Mouse (Mus musculus) embryonic facial prominence, embryonic 12.5 days (tissue): ENCODE data around the gene Kcnc2. TPM values are rescaled to one million over a fixed set of nuclear protein-coding genes. Genes with fewer than 3 reads are reported as not detected.
"Not testable (repeated sequence)": the region's sequence is repeated elsewhere in the genome, so short reads cannot be mapped to it uniquely, and the experiment has no call there.

Experiments used
- ATAC-seq: fragments of 200-750 bp; cut with Nextera tagmentation; 2 replicates; pipeline ENCODE4 v1.8.0; 2017; ENCODE audit not compliant: insufficient number of reproducible peaks, insufficient read depth, low FRiP score, low TSS enrichment
- H3K27ac ChIP-seq: fragments of 300-500 bp; sonication (generic); 2 replicates; pipeline ENCODE4 v1.5.1; 2016; ENCODE audit warnings: mild to moderate bottlenecking
- H3K27me3 ChIP-seq: fragments of 300-500 bp; sonication (generic); 2 replicates; pipeline ENCODE4 v1.6.1; 2016; ENCODE audit warnings: mild to moderate bottlenecking, moderate library complexity
- H3K36me3 ChIP-seq: fragments of 300-500 bp; sonication (generic); 2 replicates; pipeline ENCODE4 v1.6.1; 2016; ENCODE audit warnings: mild to moderate bottlenecking
- H3K4me1 ChIP-seq: fragments of 300-500 bp; sonication (generic); 2 replicates; pipeline ENCODE4 v1.6.1; 2016
- H3K4me2 ChIP-seq: fragments of 300-500 bp; sonication (generic); replicated peaks from 2 replicates; pipeline ENCODE4 v1.6.1; 2016; ENCODE audit warnings: mild to moderate bottlenecking, moderate library complexity
- H3K4me3 ChIP-seq: fragments of 300-500 bp; sonication (generic); 2 replicates; pipeline ENCODE4 v1.5.1; 2016; ENCODE audit warnings: mild to moderate bottlenecking
- H3K9ac ChIP-seq: fragments of 300-500 bp; sonication (generic); 2 replicates; pipeline ENCODE4 v1.6.1; 2016; ENCODE audit warnings: mild to moderate bottlenecking, moderate library complexity
- H3K9me3 ChIP-seq: fragments of 300-500 bp; sonication (generic); 2 replicates; pipeline ENCODE4 v1.6.1; 2016; ENCODE audit warnings: mild to moderate bottlenecking, moderate library complexity
- WGBS: fragments of 180-500 bp; shearing (Covaris S2); methylation state at CpG from one replicate; pipeline ENCODE4 v1.1.7; 2016; 5-methylcytosine and 5-hydroxymethylcytosine counted together
- polyA plus RNA-seq: library from polyadenylated mRNA; unstranded; fragments of >200 nt; fragmentation: Nextera tagmentation; extraction: Ambion mirVana; gene quantifications from 2 replicates; pipeline ENCODE4 v1.2.1, GENCODE M21; 2016

The Kcnc2 gene
- polyA plus RNA-seq = 0.69 and 0.93 TPM in 2 replicates

DNA sequence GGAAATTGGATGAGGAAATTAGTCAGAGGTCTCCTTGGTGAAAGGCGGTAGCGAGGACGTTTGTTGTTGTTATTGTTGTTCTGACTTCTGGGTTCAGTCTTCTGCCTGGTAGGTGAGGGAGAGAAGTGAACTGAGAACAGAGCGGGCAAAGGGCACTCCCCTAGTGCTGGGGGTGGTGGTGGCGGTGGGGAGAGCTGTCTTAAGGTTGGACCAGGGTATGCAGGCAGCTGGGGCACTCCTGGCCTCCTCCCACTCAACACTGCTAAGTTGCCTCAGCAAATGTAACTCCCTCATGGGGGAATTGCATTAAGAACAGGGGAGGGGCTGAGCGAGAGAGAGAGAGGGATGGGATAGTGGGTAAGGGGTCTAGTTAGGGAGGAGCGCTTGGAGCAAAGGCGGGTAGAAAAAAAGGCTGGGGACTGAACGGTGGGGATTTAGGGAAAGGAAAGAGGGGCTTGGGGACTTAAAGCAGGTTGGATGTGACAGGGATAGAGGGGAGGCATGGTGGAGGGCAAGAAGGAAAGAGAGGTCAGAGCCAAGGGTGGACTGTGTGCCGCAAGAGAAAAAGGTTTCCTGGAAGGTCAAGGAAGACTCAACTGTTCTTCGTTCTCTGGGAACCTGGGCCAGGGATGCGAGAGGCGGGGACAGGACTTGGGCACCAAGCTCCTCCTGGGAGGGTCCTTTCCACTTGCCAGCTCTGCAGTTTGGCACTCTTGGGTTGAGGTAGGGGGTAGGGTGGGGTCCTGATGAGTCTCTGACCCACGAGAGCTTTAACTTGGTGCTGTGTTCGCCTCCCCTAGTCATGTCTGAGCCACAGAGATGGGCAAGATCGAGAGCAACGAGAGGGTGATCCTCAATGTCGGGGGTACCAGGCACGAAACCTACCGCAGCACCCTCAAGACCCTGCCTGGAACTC is at the start of gene Kcnc2:
Gene Kcnc2 (plus strand): TSS at position 235 of the 916 bp plus-strand sequence.
- Histone ChIP-seq H3K4me3 (peak within 1 kb of the TSS; percentile 52), H3K4me2 (peak within 1 kb of the TSS; percentile 95), H3K27ac (no peak within 1 kb of the TSS), H3K36me3 (no peaks in the 10 kb centered on the region), H3K27me3 (peaks cover 52% of the 10 kb centered on the region), H3K9ac (peak within 1 kb of the TSS; percentile 61), H3K9me3 (no peaks in the 10 kb centered on the region), H3K4me1 (peaks cover 11% of the 10 kb centered on the region)
- peak; percentile 44; the same call in 1 of the 2 replicates for ATAC-seq
- under 1% methylated on average over 20 of the region's 20 CpGs for WGBS

DNA sequence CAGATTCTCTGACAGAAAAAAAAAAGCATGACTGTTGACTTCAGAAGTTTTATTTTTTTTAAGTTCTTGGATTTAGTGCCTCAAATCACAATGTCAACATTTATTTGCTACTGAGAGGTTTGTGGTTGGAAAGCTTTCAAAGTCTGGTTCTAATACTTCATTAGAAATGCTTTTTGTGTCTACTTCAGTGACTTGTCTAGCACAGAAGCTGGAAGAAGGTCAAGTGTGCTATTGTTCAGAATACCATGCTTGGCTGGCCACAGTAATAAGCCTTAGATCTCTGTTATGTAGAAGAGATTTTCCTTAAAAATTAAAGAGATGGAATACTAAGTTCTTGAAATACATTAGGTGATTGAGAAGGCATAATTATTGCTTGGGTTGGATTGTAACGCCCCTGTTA is 43.8 kb upstream of the Kcnc2 start:
- Histone ChIP-seq H3K27ac (no peak overlapping the region), H3K4me2 (no peak overlapping the region), H3K4me1 (no peaks in the 10 kb centered on the region), H3K4me3 (no peak overlapping the region), H3K36me3 (no peaks in the 10 kb centered on the region), H3K9me3 (no peaks in the 10 kb centered on the region), H3K27me3 (no peaks in the 10 kb centered on the region), H3K9ac (no peak overlapping the region)
- ATAC-seq = no peak
- WGBS = 73% methylated on average over 1 of the region's 1 CpGs

DNA sequence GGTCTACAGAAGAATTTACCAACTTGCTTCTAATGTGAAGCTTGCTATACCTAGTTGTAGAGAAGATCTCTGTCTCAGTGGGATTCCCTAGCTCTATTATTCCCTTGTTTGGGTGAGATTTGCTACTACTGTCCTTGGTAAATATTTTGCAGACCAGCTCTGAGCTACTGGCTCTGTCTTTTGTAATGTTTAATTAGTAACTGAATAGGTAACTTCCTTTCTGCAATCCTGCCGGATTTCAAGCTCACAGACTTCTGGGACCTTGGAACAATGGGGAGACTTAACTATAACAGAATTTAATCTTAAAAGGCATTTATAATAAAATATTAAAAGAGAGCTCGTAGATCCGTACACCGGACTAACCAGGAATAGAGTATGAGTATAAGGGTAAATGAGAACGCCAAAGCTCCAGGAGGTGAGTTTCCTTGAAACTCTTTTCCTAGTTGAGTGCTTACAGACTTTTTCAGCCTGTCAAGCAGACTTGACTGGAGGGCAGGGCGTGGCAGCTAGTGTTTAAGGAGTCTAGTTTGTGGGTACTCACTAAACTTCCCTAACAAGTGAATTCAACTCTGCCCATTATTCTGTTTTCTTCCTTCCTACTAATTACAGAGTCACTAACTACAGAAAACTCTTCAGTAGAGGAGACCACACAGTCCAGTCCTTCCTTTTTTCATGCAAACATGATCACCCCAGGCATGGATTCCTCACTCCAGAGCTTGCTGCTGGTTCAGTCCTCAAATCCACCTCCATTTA is 41.7 kb upstream of the Kcnc2 start:
- ATAC-seq, H3K9me3 ChIP-seq, H3K4me2 ChIP-seq, H3K27ac ChIP-seq, H3K27me3 ChIP-seq, H3K36me3 ChIP-seq, H3K4me3 ChIP-seq, H3K4me1 ChIP-seq, H3K9ac ChIP-seq: not testable (repeated sequence)
- WGBS = 32% methylated on average over 6 of the region's 6 CpGs

DNA sequence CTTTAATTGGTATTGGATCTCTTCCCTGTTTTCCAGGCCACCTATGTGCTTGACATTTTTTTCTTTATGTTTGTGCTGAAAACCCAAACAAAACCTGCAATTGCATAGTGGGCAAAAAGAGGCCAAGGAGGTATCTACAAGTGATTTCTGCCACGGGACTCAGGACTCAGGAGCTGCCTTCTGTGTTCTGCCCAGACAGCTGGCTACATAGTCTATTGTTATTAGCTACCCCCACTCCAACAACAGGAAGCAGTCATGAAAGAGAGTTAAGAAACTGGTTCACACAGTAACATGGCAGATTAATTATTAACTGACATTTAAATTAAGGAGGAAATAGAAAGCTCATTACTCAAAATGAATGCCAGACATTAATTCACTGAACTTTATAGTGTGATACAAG is 38.2 kb upstream of the Kcnc2 start:
- 23% methylated on average over 1 of the region's 1 CpGs for WGBS
- not testable (repeated sequence) for H3K27ac ChIP-seq, H3K36me3 ChIP-seq, H3K4me2 ChIP-seq, H3K9ac ChIP-seq, H3K27me3 ChIP-seq, ATAC-seq, H3K4me3 ChIP-seq, H3K4me1 ChIP-seq, H3K9me3 ChIP-seq

DNA sequence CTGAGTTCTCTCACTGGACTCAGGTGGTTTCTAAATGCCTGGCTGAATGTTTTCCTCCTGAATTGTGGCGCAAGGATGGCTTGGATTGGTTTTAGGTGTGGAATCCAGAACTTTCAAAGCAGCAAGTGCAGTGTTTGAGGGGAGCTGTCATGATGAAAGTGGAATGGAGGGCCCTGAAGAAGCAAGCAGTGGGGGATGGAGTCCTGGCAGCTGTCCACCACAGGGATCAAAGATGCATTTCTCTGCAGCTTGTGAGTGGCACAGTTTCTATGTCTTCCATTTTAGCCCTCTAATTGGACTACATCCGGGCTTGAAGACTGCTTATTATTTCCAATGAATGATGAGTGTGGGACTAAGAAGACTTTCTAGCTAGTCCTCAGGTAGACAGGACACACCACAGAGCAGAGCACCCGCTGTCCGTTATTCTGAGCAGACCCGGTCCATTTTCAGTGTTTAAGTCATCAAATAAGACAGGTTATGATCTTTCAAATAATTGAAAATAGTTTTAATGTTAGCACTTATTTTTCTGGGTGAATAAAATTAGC is 35.5 kb upstream of the Kcnc2 start:
- not testable (repeated sequence) for H3K4me2 ChIP-seq, H3K36me3 ChIP-seq, H3K9me3 ChIP-seq, H3K4me3 ChIP-seq, H3K9ac ChIP-seq, H3K27me3 ChIP-seq, H3K27ac ChIP-seq, ATAC-seq, H3K4me1 ChIP-seq
- 89% methylated on average over 5 of the region's 5 CpGs for WGBS

DNA sequence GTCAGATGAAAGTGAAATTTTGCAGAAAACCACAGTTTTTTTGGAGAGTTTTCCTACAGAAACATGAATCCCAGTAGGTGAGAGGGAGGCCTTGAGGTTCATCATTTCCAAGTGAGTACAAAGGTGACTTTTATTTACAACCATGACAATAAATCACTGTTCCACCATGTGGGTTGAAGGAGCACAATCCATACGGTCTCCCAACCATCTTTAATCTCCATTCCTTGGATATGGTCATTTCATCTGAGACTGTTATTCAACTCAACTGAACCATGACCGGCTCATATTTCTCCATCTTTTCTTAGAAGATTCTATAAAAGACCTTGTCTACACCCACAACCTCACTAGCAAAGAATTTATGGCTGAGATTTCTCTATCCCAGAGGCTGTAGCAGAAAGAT is 22.6 kb upstream of the Kcnc2 start:
- Histone ChIP-seq H3K9me3 (no peaks in the 10 kb centered on the region), H3K9ac (no peak overlapping the region), H3K4me3 (no peak overlapping the region), H3K4me2 (no peak overlapping the region), H3K4me1 (no peaks in the 10 kb centered on the region), H3K27me3 (no peaks in the 10 kb centered on the region), H3K27ac (no peak overlapping the region), H3K36me3 (no peaks in the 10 kb centered on the region)
- no peak for ATAC-seq
- WGBS = 80% methylated on average over 2 of the region's 2 CpGs

DNA sequence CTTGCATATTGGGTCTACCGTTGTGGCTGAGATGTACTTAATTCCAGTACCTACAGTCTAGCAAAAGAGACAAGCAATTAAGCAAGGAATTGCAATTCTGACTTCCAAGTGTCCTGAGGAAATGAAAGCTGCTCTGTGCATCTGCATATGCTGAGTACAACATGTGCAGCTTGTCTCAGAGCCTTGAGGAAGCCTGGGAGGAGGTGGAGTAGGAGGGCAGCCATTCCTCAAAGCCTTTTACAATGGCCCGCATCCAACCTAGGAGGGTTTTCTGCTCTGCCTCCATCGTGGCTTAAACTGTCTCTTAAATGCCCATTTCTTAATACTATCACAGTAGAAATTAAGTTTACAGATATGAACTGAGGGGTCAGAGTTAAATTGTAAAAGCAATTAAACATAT is 7.5 kb upstream of the Kcnc2 start:
- Histone ChIP-seq H3K4me1 (no peaks in the 10 kb centered on the region), H3K36me3 (no peaks in the 10 kb centered on the region), H3K27me3 (peaks cover 6% of the 10 kb centered on the region; the same call in 1 of the 2 replicates), H3K9me3 (no peaks in the 10 kb centered on the region), H3K27ac (no peak overlapping the region), H3K4me3 (no peak overlapping the region), H3K9ac (no peak overlapping the region), H3K4me2 (no peak overlapping the region)
- whole genome bisulfite sequencing = 82% methylated on average over 3 of the region's 3 CpGs
- ATAC-seq = no peak

DNA sequence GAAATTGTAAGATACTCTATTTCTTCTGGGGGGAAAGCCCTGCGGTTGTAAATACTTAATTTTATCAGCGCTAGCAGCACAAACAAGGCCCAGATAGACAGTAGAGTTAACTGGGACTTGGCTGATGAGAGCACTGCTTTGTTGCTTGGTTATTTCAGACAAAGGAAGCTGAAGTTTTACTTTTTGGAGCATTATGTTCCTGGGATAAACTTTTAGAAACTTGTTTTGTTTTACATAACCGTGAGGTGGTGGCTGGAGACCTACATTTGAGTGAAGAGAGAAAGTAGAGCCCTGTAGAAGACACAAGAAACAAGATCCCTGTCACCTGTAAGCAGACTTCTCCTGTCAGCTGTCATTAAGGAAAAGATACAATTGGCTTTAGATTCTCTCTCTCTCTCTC is 1.4 kb upstream of the Kcnc2 start:
- no peak for ATAC-seq
- peaks cover 52% of the 10 kb centered on the region for H3K27me3 ChIP-seq
- WGBS = 65% methylated on average over 3 of the region's 3 CpGs

DNA sequence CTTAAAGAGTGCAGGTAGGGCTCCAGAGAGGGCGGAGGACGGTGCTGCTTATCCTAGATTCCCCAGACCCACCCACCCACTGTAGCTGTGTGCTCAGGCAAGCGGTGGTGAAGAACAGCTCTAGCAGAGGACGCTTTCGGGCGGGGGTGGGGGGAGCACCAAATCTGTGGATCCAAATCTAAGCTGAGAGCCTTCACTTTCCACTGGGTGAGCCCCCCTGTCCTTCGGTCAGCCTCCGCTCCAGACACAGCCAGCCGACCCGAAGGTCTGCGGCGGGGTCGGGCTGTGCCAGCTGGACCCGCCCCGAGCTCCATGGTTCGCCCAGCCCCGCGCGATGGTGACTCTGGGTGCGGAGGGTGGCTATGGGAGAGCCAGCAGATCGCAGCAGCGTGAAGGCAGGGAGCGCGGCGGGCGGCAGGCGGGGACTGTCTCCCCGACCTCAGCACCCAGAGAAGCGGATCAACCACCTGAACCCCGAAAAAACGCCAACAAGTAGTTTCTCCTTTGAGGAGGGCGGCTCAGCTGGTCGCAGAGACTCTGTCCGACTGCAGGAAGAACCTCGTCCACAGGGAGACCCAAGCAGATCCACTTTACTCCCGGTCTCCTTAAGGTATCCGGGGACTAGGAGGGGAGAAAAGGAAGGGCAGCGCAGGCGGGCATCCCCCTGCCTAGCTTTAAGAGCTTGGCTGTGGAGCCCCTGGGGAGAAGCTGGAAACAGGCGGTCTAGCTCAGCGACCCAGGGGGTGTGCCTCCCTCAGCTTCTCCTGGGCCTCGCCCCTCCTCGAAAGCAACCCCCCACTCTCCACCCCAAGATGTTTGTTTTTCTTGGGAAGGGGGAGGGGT is 761 bp upstream of the Kcnc2 start:
- Histone ChIP-seq H3K4me3 (peak overlapping the region; percentile 52), H3K9me3 (no peaks in the 10 kb centered on the region), H3K27ac (no peak overlapping the region), H3K9ac (peak overlapping the region; percentile 61), H3K4me2 (peak overlapping the region; percentile 95), H3K4me1 (peaks cover 11% of the 10 kb centered on the region), H3K27me3 (peaks cover 52% of the 10 kb centered on the region), H3K36me3 (no peaks in the 10 kb centered on the region)
- ATAC-seq = peak; percentile 62
- under 1% methylated on average over 43 of the region's 43 CpGs for WGBS

More for the DNA sequence above, 1.4 kb upstream of the Kcnc2 start:
- H3K9me3 ChIP-seq = no peaks in the 10 kb centered on the region
- H3K4me2 ChIP-seq = peak overlapping the region; percentile 95
- H3K4me3 ChIP-seq = peak overlapping the region; percentile 52
- peaks cover 11% of the 10 kb centered on the region for H3K4me1 ChIP-seq
- no peaks in the 10 kb centered on the region for H3K36me3 ChIP-seq
- no peak overlapping the region; the same call in 1 of the 2 replicates for H3K9ac ChIP-seq
- no peak overlapping the region for H3K27ac ChIP-seq

DNA sequence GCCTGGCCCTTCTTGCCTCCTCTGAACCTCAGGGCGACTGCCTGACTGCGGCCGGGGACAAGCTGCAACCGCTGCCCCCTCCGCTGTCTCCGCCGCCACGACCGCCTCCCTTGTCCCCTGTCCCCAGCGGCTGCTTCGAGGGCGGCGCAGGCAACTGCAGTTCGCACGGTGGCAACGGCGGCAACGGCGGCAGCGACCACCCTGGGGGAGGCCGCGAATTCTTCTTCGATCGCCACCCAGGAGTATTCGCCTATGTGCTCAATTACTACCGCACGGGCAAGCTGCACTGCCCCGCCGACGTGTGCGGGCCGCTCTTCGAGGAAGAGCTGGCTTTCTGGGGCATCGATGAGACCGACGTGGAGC is 863 bp downstream of the Kcnc2 start:
- WGBS = under 1% methylated on average over 36 of the region's 36 CpGs
- Histone ChIP-seq H3K27ac (no peak overlapping the region), H3K4me1 (peaks cover 11% of the 10 kb centered on the region), H3K9ac (no peak overlapping the region), H3K9me3 (no peaks in the 10 kb centered on the region), H3K36me3 (no peaks in the 10 kb centered on the region), H3K4me2 (peak overlapping the region; percentile 95), H3K4me3 (peak overlapping the region; percentile 52), H3K27me3 (peaks cover 52% of the 10 kb centered on the region)
- ATAC-seq = no peak

DNA sequence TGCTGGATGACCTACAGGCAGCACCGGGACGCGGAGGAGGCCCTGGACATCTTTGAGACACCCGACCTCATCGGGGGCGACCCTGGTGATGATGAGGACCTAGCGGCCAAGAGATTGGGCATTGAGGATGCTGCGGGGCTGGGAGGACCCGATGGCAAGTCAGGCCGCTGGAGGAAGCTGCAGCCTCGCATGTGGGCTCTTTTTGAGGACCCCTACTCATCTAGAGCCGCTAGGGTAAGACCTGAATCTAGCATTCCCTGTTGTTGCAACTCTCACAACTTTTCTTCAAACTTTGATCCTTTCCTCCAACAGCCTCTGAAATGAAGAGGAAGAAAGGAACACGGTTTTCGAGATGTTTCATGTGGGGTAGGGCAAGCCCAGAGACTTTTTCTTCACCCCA is 1.2 kb downstream of the Kcnc2 start:
- no peaks in the 10 kb centered on the region for H3K9me3 ChIP-seq
- H3K9ac ChIP-seq = no peak overlapping the region
- H3K36me3 ChIP-seq = no peaks in the 10 kb centered on the region
- no peak for ATAC-seq
- no peak overlapping the region for H3K27ac ChIP-seq
- peak overlapping the region; percentile 95 for H3K4me2 ChIP-seq
- WGBS = 13% methylated on average over 14 of the region's 14 CpGs
- H3K27me3 ChIP-seq = peaks cover 52% of the 10 kb centered on the region
- H3K4me3 ChIP-seq = peak overlapping the region; percentile 52
- H3K4me1 ChIP-seq = peaks cover 11% of the 10 kb centered on the region
